Mouse (Mus musculus): ENCODE results near the gene Camta2.

GRCm38 (mm10) chr11:70666687-70667086, 21.2 kb downstream of the Camta2 start:
- no peak for TF ChIP-seq CTCF (IDR thresholded peaks at IDR 0.05; ENCODE audit: borderline replicate concordance, insufficient read depth, low read length)
- TF ChIP-seq POLR2A (IDR thresholded peaks at IDR 0.05; ENCODE audit: low read depth, low read length), result no peak

All from embryonic fibroblast, embryonic 13.5 days (primary cell).